Comparison of ENCODE assay signal across 24 mouse cellular contexts in genomic region chr15:94524956-94525355, GRCm38 (mm10). TPM values are rescaled to one million over a fixed set of nuclear protein-coding genes. Genes with fewer than 3 reads are reported as not detected.
"Had no signal": no experiment of that assay in that cellular context is flagged by ENCODE, and none has a peak within 500 bp of the region (broad histone marks: within the 10 kb centered on the region; RNA-seq: fewer than 3 reads in every experiment).

No protein-coding gene starts in this region.

- ATAC-seq: hindbrain, postnatal 0 days; intestine, embryonic 16.5 days; liver, embryonic 12.5 days had no signal

- H3K27ac ChIP-seq: heart, adult 2 months; heart, embryonic 10.5 days; hindbrain, embryonic 13.5 days; hindbrain, embryonic 15.5 days; hindbrain, postnatal 0 days; kidney, embryonic 15.5 days; kidney, postnatal 0 days; limb, embryonic 13.5 days; limb, embryonic 15.5 days; liver, embryonic 12.5 days; liver, embryonic 14.5 days had no signal

- H3K36me3 ChIP-seq: hindbrain, embryonic 15.5 days had no signal

- DNase-seq: gastrocnemius, postnatal 14 days; gastrocnemius, postnatal 36 days; kidney, adult 11 months; kidney, adult 2 months; kidney, adult 9 months; kidney, postnatal 14 days; kidney, postnatal 36 days; layer of hippocampus, adult 9-11 months; layer of hippocampus, postnatal 36 days; left cerebral cortex, postnatal 4 days had no signal

- H3K27me3 ChIP-seq: hindbrain, embryonic 13.5 days; hindbrain, embryonic 15.5 days; kidney, embryonic 15.5 days; limb, embryonic 13.5 days; limb, embryonic 15.5 days; liver, embryonic 12.5 days had no signal

- H3K4me1 ChIP-seq: hindbrain, embryonic 13.5 days; kidney, embryonic 15.5 days; limb, embryonic 13.5 days; limb, embryonic 15.5 days; liver, embryonic 12.5 days had no signal

- H3K9ac ChIP-seq: hindbrain, embryonic 13.5 days; hindbrain, embryonic 15.5 days; kidney, embryonic 15.5 days; limb, embryonic 13.5 days; limb, embryonic 15.5 days; liver, embryonic 12.5 days; liver, embryonic 14.5 days had no signal

- H3K4me3 ChIP-seq: heart, adult 2 months; heart, embryonic 10.5 days; hindbrain, embryonic 13.5 days; hindbrain, embryonic 15.5 days; kidney, embryonic 15.5 days; limb, embryonic 13.5 days; limb, embryonic 15.5 days; liver, embryonic 12.5 days had no signal

- H3K9me3 ChIP-seq: heart, embryonic 10.5 days; hindbrain, embryonic 13.5 days; hindbrain, embryonic 15.5 days; kidney, embryonic 15.5 days; limb, embryonic 13.5 days; limb, embryonic 15.5 days; liver, embryonic 12.5 days had no signal

RNA-seq across cellular contexts. Expression of gene Adamts20, which starts 59.7 kb away (rescaled TPM):
- total RNA-seq: hematopoietic stem cell, adult 5-6 weeks; liver, adult 2 months had no signal
- polyA plus RNA-seq: liver, adult 2 months had no signal
